Comparison of ENCODE assay signal across 11 mouse cellular contexts in genomic region chr19:45307299-45308275, GRCm38 (mm10). TPM values are rescaled to one million over a fixed set of nuclear protein-coding genes. Genes with fewer than 3 reads are reported as not detected.
DNase-seq lines count a peak whose midpoint lies in the region; ATAC-seq and TF ChIP-seq lines count a peak whose summit lies in the region.
"Had no signal": no experiment of that assay in that cellular context is flagged by ENCODE, and none has a peak within 500 bp of the region (broad histone marks: within the 10 kb centered on the region; RNA-seq: fewer than 3 reads in every experiment).

No protein-coding gene starts in this region.

- DNase-seq in forebrain, postnatal 0 days: no peak
- DNase-seq in forebrain, embryonic 11.5 days (ENCODE audit: low spot score): no peak
- peak; percentile 81 to 85 for DNase-seq in B cell, adult 2 months
- DNase-seq in gastrocnemius, postnatal 14 days: peak; percentile 72
- DNase-seq in retina, embryonic 14.5 days (ENCODE audit: low spot score): peak; percentile 70
- no peak for DNase-seq in limb, embryonic 10.5 days (ENCODE audit: low spot score)
- DNase-seq in ovary, postnatal 36 days (ENCODE audit: low spot score): no peak

- H3K4me2 ChIP-seq in forebrain, postnatal 0 days (ENCODE audit: low read depth): no peak overlapping the region
- no peak overlapping the region for H3K4me2 ChIP-seq in forebrain, embryonic 11.5 days (ENCODE audit: low read depth, low read length, severe bottlenecking)
- no peak overlapping the region for H3K4me2 ChIP-seq in forebrain, embryonic 16.5 days (ENCODE audit: low read length)
- H3K4me2 ChIP-seq: embryonic facial prominence, embryonic 12.5 days; hindbrain, embryonic 15.5 days; liver, embryonic 15.5 days had no signal

- intact Hi-C loops in gastrocnemius, postnatal 14 days (cut with DNase I; ENCODE audit: low total_unique reads): loop anchor here (5.0 kb wide), 1 partner anchor 235 kb away; no protein-coding TSS in a partner anchor

- TF ChIP-seq CTCF in forebrain, postnatal 0 days (IDR thresholded peaks at IDR 0.05; ENCODE audit: low read depth): peak; percentile 65

- no peak overlapping the region for H3K9ac ChIP-seq in forebrain, postnatal 0 days
- no peak overlapping the region for H3K9ac ChIP-seq in forebrain, embryonic 11.5 days (ENCODE audit: low read length)
- H3K9ac ChIP-seq in forebrain, embryonic 16.5 days (replicated peaks; ENCODE audit: low read depth, low read length): no peak overlapping the region
- H3K9ac ChIP-seq: embryonic facial prominence, embryonic 12.5 days; hindbrain, embryonic 15.5 days; liver, embryonic 15.5 days had no signal

- no peak for ATAC-seq in forebrain, postnatal 0 days
- ATAC-seq in forebrain, embryonic 11.5 days (replicated peaks; ENCODE audit: low FRiP score): no peak
- no peak for ATAC-seq in forebrain, embryonic 16.5 days

- H3K4me1 ChIP-seq in forebrain, postnatal 0 days (ENCODE audit: insufficient read depth): peaks cover 18% of the 10 kb centered on the region
- H3K4me1 ChIP-seq in forebrain, embryonic 11.5 days (replicated peaks; ENCODE audit: control insufficient read depth, insufficient read depth, low read length): peaks cover 15% of the 10 kb centered on the region; the same call in 1 of the 2 replicates
- H3K4me1 ChIP-seq in limb, embryonic 10.5 days: peaks cover 32% of the 10 kb centered on the region
- peaks cover 31% of the 10 kb centered on the region for H3K4me1 ChIP-seq in forebrain, embryonic 16.5 days (replicated peaks; ENCODE audit: control insufficient read depth, insufficient read depth, low read length)

- WGBS in forebrain, postnatal 0 days: 50% methylated on average over 16 of the region's 16 CpGs
- WGBS in forebrain, embryonic 11.5 days: 51% methylated on average over 16 of the region's 16 CpGs
- WGBS in limb, embryonic 10.5 days: 50% methylated on average over 16 of the region's 16 CpGs
- 54% methylated on average over 16 of the region's 16 CpGs for WGBS in forebrain, embryonic 16.5 days

- H3K27me3 ChIP-seq in forebrain, postnatal 0 days (ENCODE audit: insufficient read depth, low read length): no peaks in the 10 kb centered on the region; the same call in none of the 2 replicates
- peaks cover 37% of the 10 kb centered on the region for H3K27me3 ChIP-seq in forebrain, embryonic 11.5 days (ENCODE audit: control insufficient read depth, insufficient read depth, low read length)
- H3K27me3 ChIP-seq in limb, embryonic 10.5 days (ENCODE audit: low read depth, poor library complexity, severe bottlenecking): peaks cover 97% of the 10 kb centered on the region
- H3K27me3 ChIP-seq in forebrain, embryonic 16.5 days (replicated peaks; ENCODE audit: control insufficient read depth, insufficient read depth, low read length): peaks cover 13% of the 10 kb centered on the region

- no peak overlapping the region for H3K4me3 ChIP-seq in forebrain, postnatal 0 days (ENCODE audit: low read depth, low read length)
- H3K4me3 ChIP-seq in forebrain, embryonic 11.5 days (ENCODE audit: low read depth, low read length): no peak overlapping the region
- H3K4me3 ChIP-seq in limb, embryonic 10.5 days: no peak overlapping the region
- no peak overlapping the region for H3K4me3 ChIP-seq in forebrain, embryonic 16.5 days (replicated peaks; ENCODE audit: low read length)
- H3K4me3 ChIP-seq: embryonic facial prominence, embryonic 12.5 days; hindbrain, embryonic 15.5 days; liver, embryonic 15.5 days had no signal

- H3K36me3 ChIP-seq in forebrain, postnatal 0 days (ENCODE audit: insufficient read depth): no peaks in the 10 kb centered on the region
- no peaks in the 10 kb centered on the region for H3K36me3 ChIP-seq in forebrain, embryonic 11.5 days (ENCODE audit: control insufficient read depth, insufficient read depth, low read length)
- H3K36me3 ChIP-seq in limb, embryonic 10.5 days: no peaks in the 10 kb centered on the region
- H3K36me3 ChIP-seq in forebrain, embryonic 16.5 days (ENCODE audit: control insufficient read depth, insufficient read depth): no peaks in the 10 kb centered on the region
- H3K36me3 ChIP-seq: embryonic facial prominence, embryonic 12.5 days; hindbrain, embryonic 15.5 days; liver, embryonic 15.5 days had no signal

- H3K27ac ChIP-seq in forebrain, postnatal 0 days (ENCODE audit: low read depth, low read length): no peak overlapping the region
- no peak overlapping the region for H3K27ac ChIP-seq in forebrain, embryonic 11.5 days (ENCODE audit: low read depth, low read length)
- no peak overlapping the region for H3K27ac ChIP-seq in limb, embryonic 10.5 days
- H3K27ac ChIP-seq in forebrain, embryonic 16.5 days (ENCODE audit: low read length): no peak overlapping the region
- H3K27ac ChIP-seq: embryonic facial prominence, embryonic 12.5 days; hindbrain, embryonic 15.5 days; liver, embryonic 15.5 days had no signal

- no peaks in the 10 kb centered on the region for H3K9me3 ChIP-seq in forebrain, postnatal 0 days (ENCODE audit: low read length)
- no peaks in the 10 kb centered on the region for H3K9me3 ChIP-seq in forebrain, embryonic 11.5 days (ENCODE audit: control insufficient read depth, low read length)
- H3K9me3 ChIP-seq in limb, embryonic 10.5 days (replicated peaks): no peaks in the 10 kb centered on the region
- no peaks in the 10 kb centered on the region for H3K9me3 ChIP-seq in forebrain, embryonic 16.5 days (ENCODE audit: control insufficient read depth, low read length)
- H3K9me3 ChIP-seq: embryonic facial prominence, embryonic 12.5 days; hindbrain, embryonic 15.5 days; liver, embryonic 15.5 days had no signal

RNA-seq across cellular contexts. Expression of gene Btrc, which starts 55.9 kb away (rescaled TPM):
- 57.2 and 64.7 TPM in 2 replicates for total RNA-seq in forebrain, postnatal 0 days (2014; rRNA removed)
- 35.6 and 46.9 TPM in 2 replicates for polyA plus RNA-seq in forebrain, postnatal 0 days (2015; fragmentation: Nextera tagmentation; extraction: Ambion mirVana)
- polyA plus RNA-seq in forebrain, embryonic 11.5 days (2014; fragmentation: Nextera tagmentation; extraction: Ambion mirVana): 54.1 and 58.8 TPM in 2 replicates
- total RNA-seq in gastrocnemius, postnatal 14 days (2021): 10 to 100 TPM; 27.1 to 28.1 TPM
- 45.0 and 53.4 TPM in 2 replicates for polyA plus RNA-seq in limb, embryonic 10.5 days (2016; fragmentation: Nextera tagmentation; extraction: Ambion mirVana)
- polyA plus RNA-seq in forebrain, embryonic 16.5 days (2015; fragmentation: Nextera tagmentation; extraction: Ambion mirVana): 65.1 and 65.8 TPM in 2 replicates

Comparison
In these comparisons a context has a peak if more than half of its experiments do, and no peak if none do; other contexts are left out.
1. DNase-seq: peak in B cell, adult 2 months (2 of 2), gastrocnemius, postnatal 14 days (single experiment) and retina, embryonic 14.5 days (single experiment); none in forebrain, postnatal 0 days (single experiment), forebrain, embryonic 11.5 days (single experiment), limb, embryonic 10.5 days (single experiment) and ovary, postnatal 36 days (single experiment).